Mouse (Mus musculus): Measurements from ENCODE around the gene Epb41l1. TPM values are rescaled to one million over a fixed set of nuclear protein-coding genes. Genes with fewer than 3 reads are reported as not detected.

Epb41l1 gene
- polyA plus RNA-seq, 1 experiment from 2014 or later: 1.1 TPM

GRCm38 (mm10) chr2:156482764-156483163, 62.1 kb downstream of the Epb41l1 start:
- H3K27me3 ChIP-seq (ENCODE audit: poor library complexity, severe bottlenecking): peaks cover 12% of the 10 kb centered on the region; the same call in 1 of the 2 replicates
- no peak overlapping the region for H3K4me3 ChIP-seq
- DNase-seq (ENCODE audit: extremely low spot score, low spot score): no peak
- WGBS: 93% methylated on average over 3 of the region's 3 CpGs
- 0 out of 2 replicates have a peak, but pooled peaks cover 8% of the 10 kb centered on the region for H3K36me3 ChIP-seq (replicated peaks)
- peaks cover 19% of the 10 kb centered on the region for H3K9me3 ChIP-seq
- H3K4me1 ChIP-seq: peaks cover 21% of the 10 kb centered on the region
- H3K27ac ChIP-seq: no peak overlapping the region

GRCm38 (mm10) chr2:156483204-156483603, 62.5 kb downstream of the Epb41l1 start:
- Histone ChIP-seq H3K36me3 (replicated peaks) (0 out of 2 replicates have a peak, but pooled peaks cover 8% of the 10 kb centered on the region), H3K4me1 (peaks cover 21% of the 10 kb centered on the region), H3K4me3 (no peak overlapping the region), H3K9me3 (peaks cover 19% of the 10 kb centered on the region), H3K27me3 (ENCODE audit: poor library complexity, severe bottlenecking) (peaks cover 8% of the 10 kb centered on the region; the same call in 1 of the 2 replicates), H3K27ac (no peak overlapping the region)
- DNase-seq (ENCODE audit: extremely low spot score, low spot score): no peak
- 92% methylated on average over 7 of the region's 7 CpGs for WGBS

GRCm38 (mm10) chr2:156486086-156486751, 65.5 kb downstream of the Epb41l1 start:
- 94% methylated on average over 12 of the region's 12 CpGs for WGBS
- Histone ChIP-seq H3K9me3 (peaks cover 19% of the 10 kb centered on the region), H3K4me3 (no peak overlapping the region)

GRCm38 (mm10) chr2:156487589-156488160, 67.0 kb downstream of the Epb41l1 start:
- Histone ChIP-seq H3K9me3 (peaks cover 19% of the 10 kb centered on the region), H3K4me1 (peaks cover 18% of the 10 kb centered on the region), H3K27me3 (ENCODE audit: poor library complexity, severe bottlenecking) (peaks cover 6% of the 10 kb centered on the region; the same call in 1 of the 2 replicates), H3K4me3 (no peak overlapping the region), H3K36me3 (replicated peaks) (0 out of 2 replicates have a peak, but pooled peaks cover 8% of the 10 kb centered on the region), H3K27ac (peak overlapping the region; percentile 56)
- 64% methylated on average over 10 of the region's 10 CpGs for WGBS
- DNase-seq (ENCODE audit: extremely low spot score, low spot score): no peak

More at GRCm38 (mm10) chr2:156486086-156486751, 65.5 kb downstream of the Epb41l1 start:
- 0 out of 2 replicates have a peak, but pooled peaks cover 8% of the 10 kb centered on the region for H3K36me3 ChIP-seq (replicated peaks)
- H3K27ac ChIP-seq: no peak overlapping the region
- peaks cover 6% of the 10 kb centered on the region; the same call in 1 of the 2 replicates for H3K27me3 ChIP-seq (ENCODE audit: poor library complexity, severe bottlenecking)
- no peak for DNase-seq (ENCODE audit: extremely low spot score, low spot score)
- H3K4me1 ChIP-seq: peaks cover 14% of the 10 kb centered on the region

- H3K36me3 ChIP-seq (replicated peaks): 0 out of 2 replicates have a peak, but pooled peaks cover 8% of the 10 kb centered on the region
- H3K27me3 ChIP-seq (ENCODE audit: poor library complexity, severe bottlenecking): peaks cover 6% of the 10 kb centered on the region; the same call in 1 of the 2 replicates
- peak overlapping the region; percentile 56 for H3K27ac ChIP-seq
- no peak overlapping the region for H3K4me3 ChIP-seq
- peaks cover 24% of the 10 kb centered on the region for H3K4me1 ChIP-seq
- WGBS: 79% methylated on average over 8 of the region's 8 CpGs
- DNase-seq (ENCODE audit: extremely low spot score, low spot score): no peak
- H3K9me3 ChIP-seq: peaks cover 16% of the 10 kb centered on the region
These were observed 67.6 kb downstream of the Epb41l1 start for GRCm38 (mm10) chr2:156488166-156488814.

GRCm38 (mm10) chr2:156490176-156490575, 69.5 kb downstream of the Epb41l1 start:
- DNase-seq (ENCODE audit: extremely low spot score, low spot score): no peak
- H3K27ac ChIP-seq: no peak overlapping the region
- H3K4me1 ChIP-seq: peaks cover 35% of the 10 kb centered on the region
- no peak overlapping the region for H3K4me3 ChIP-seq
- peaks cover 10% of the 10 kb centered on the region for H3K36me3 ChIP-seq (replicated peaks)
- no peaks in the 10 kb centered on the region for H3K27me3 ChIP-seq (ENCODE audit: poor library complexity, severe bottlenecking)
- no peaks in the 10 kb centered on the region for H3K9me3 ChIP-seq
- 88% methylated on average over 11 of the region's 11 CpGs for WGBS

GRCm38 (mm10) chr2:156491796-156492195, 71.1 kb downstream of the Epb41l1 start:
- 83% methylated on average over 5 of the region's 5 CpGs for WGBS
- Histone ChIP-seq H3K27ac (no peak overlapping the region), H3K4me3 (no peak overlapping the region), H3K27me3 (ENCODE audit: poor library complexity, severe bottlenecking) (no peaks in the 10 kb centered on the region), H3K36me3 (replicated peaks) (peaks cover 18% of the 10 kb centered on the region), H3K4me1 (peaks cover 39% of the 10 kb centered on the region), H3K9me3 (no peaks in the 10 kb centered on the region)
- no peak for DNase-seq (ENCODE audit: extremely low spot score, low spot score)

- Histone ChIP-seq H3K4me3 (no peak overlapping the region), H3K27ac (peak overlapping the region; percentile 54), H3K36me3 (replicated peaks) (peaks cover 18% of the 10 kb centered on the region), H3K9me3 (no peaks in the 10 kb centered on the region), H3K4me1 (peaks cover 43% of the 10 kb centered on the region), H3K27me3 (ENCODE audit: poor library complexity, severe bottlenecking) (no peaks in the 10 kb centered on the region)
- 41% methylated on average over 9 of the region's 9 CpGs for WGBS
- DNase-seq (ENCODE audit: extremely low spot score, low spot score): no peak
These were observed 73.1 kb downstream of the Epb41l1 start for GRCm38 (mm10) chr2:156493766-156494165.

- DNase-seq (ENCODE audit: extremely low spot score, low spot score): no peak
- Histone ChIP-seq H3K27me3 (ENCODE audit: poor library complexity, severe bottlenecking) (no peaks in the 10 kb centered on the region), H3K4me1 (peaks cover 50% of the 10 kb centered on the region), H3K36me3 (replicated peaks) (peaks cover 19% of the 10 kb centered on the region), H3K27ac (peak overlapping the region; percentile 54), H3K9me3 (no peaks in the 10 kb centered on the region), H3K4me3 (no peak overlapping the region)
- WGBS: 84% methylated on average over 9 of the region's 9 CpGs
These were observed 73.8 kb downstream of the Epb41l1 start for GRCm38 (mm10) chr2:156494465-156494864.

GRCm38 (mm10) chr2:156494875-156495274, 74.2 kb downstream of the Epb41l1 start:
- 94% methylated on average over 12 of the region's 12 CpGs for WGBS
- peak overlapping the region; percentile 54 for H3K27ac ChIP-seq
- no peak for DNase-seq (ENCODE audit: extremely low spot score, low spot score)
- H3K4me1 ChIP-seq: peaks cover 50% of the 10 kb centered on the region
- no peaks in the 10 kb centered on the region for H3K27me3 ChIP-seq (ENCODE audit: poor library complexity, severe bottlenecking)
- peaks cover 20% of the 10 kb centered on the region for H3K36me3 ChIP-seq (replicated peaks)
- no peak overlapping the region for H3K4me3 ChIP-seq
- H3K9me3 ChIP-seq: no peaks in the 10 kb centered on the region

GRCm38 (mm10) chr2:156496816-156497566, 76.3 kb downstream of the Epb41l1 start:
- 59% methylated on average over 5 of the region's 5 CpGs for WGBS
- Histone ChIP-seq H3K4me3 (no peak overlapping the region), H3K27me3 (ENCODE audit: poor library complexity, severe bottlenecking) (no peaks in the 10 kb centered on the region), H3K36me3 (replicated peaks) (peaks cover 27% of the 10 kb centered on the region), H3K4me1 (peaks cover 50% of the 10 kb centered on the region), H3K9me3 (no peaks in the 10 kb centered on the region), H3K27ac (0 out of 2 replicates have a peak overlapping the region, but pooled peaks have one; percentile 27)
- no peak for DNase-seq (ENCODE audit: extremely low spot score, low spot score)

- Histone ChIP-seq H3K4me1 (peaks cover 44% of the 10 kb centered on the region), H3K4me3 (no peak overlapping the region), H3K27ac (no peak overlapping the region), H3K27me3 (ENCODE audit: poor library complexity, severe bottlenecking) (no peaks in the 10 kb centered on the region), H3K9me3 (no peaks in the 10 kb centered on the region), H3K36me3 (replicated peaks) (peaks cover 29% of the 10 kb centered on the region)
- 49% methylated on average over 5 of the region's 5 CpGs for WGBS
- peak; percentile 61 for DNase-seq (ENCODE audit: extremely low spot score, low spot score)
These were observed 77.2 kb downstream of the Epb41l1 start for GRCm38 (mm10) chr2:156497915-156498314.

Measured in forebrain, embryonic 10.5 days (tissue).